In genomic region chr9:107888267-107888850, GRCm38 (mm10) we compare ENCODE assay signal across 8 mouse cellular contexts. TPM values are rescaled to one million over a fixed set of nuclear protein-coding genes. Genes with fewer than 3 reads are reported as not detected.
DNase-seq lines count a peak whose midpoint lies in the region; ATAC-seq and TF ChIP-seq lines count a peak whose summit lies in the region.

No protein-coding gene starts in this region.

- peak overlapping the region; percentile 91 for H3K4me3 ChIP-seq in testis, adult 2 months (ENCODE audit: control insufficient read depth, low read depth, low read length)
- peak overlapping the region; percentile 65 for H3K4me3 ChIP-seq in forebrain, embryonic 10.5 days

- WGBS in forebrain, embryonic 10.5 days, result under 1% methylated on average over 18 of the region's 18 CpGs

- peak overlapping the region; percentile 77 for H3K27ac ChIP-seq in testis, adult 2 months (ENCODE audit: control insufficient read depth, insufficient read depth, low read depth, low read length)
- peak overlapping the region; percentile 74 for H3K27ac ChIP-seq in forebrain, embryonic 10.5 days

- no peaks in the 10 kb centered on the region for H3K27me3 ChIP-seq in testis, adult 2 months (ENCODE audit: control insufficient read depth, insufficient read depth, low read length)
- H3K27me3 ChIP-seq in forebrain, embryonic 10.5 days (ENCODE audit: poor library complexity, severe bottlenecking), result peaks cover 20% of the 10 kb centered on the region

- no peak for TF ChIP-seq POLR2A in testis, adult 2 months (IDR thresholded peaks at IDR 0.05; ENCODE audit: control insufficient read depth, low read depth, low read length)

- H3K36me3 ChIP-seq in testis, adult 2 months (ENCODE audit: control insufficient read depth, insufficient read depth, low read length), result no peaks in the 10 kb centered on the region
- H3K36me3 ChIP-seq in forebrain, embryonic 10.5 days (replicated peaks), result no peaks in the 10 kb centered on the region

- TF ChIP-seq CTCF in testis, adult 2 months (IDR thresholded peaks at IDR 0.05; ENCODE audit: control insufficient read depth, insufficient read depth, insufficient replicate concordance, low read depth, low read length), result no peak

- ATAC-seq in megakaryocyte progenitor cell, adult 5-6 weeks (replicated peaks; ENCODE audit: poor library complexity), result peak; percentile 46

- H3K4me1 ChIP-seq in testis, adult 2 months (ENCODE audit: control insufficient read depth, insufficient read depth, low read length), result peaks cover 8% of the 10 kb centered on the region
- peaks cover 14% of the 10 kb centered on the region for H3K4me1 ChIP-seq in forebrain, embryonic 10.5 days

- no peaks in the 10 kb centered on the region for H3K9me3 ChIP-seq in forebrain, embryonic 10.5 days

- peak; percentile 15 to 33 for DNase-seq in adrenal gland, postnatal 36 days
- no peak for DNase-seq in adrenal gland, adult 18-20 months (ENCODE audit: low spot score in 2 of 2)
- DNase-seq in testis, postnatal 14 days (ENCODE audit: low spot score), result no peak
- DNase-seq in forebrain, embryonic 10.5 days (ENCODE audit: extremely low spot score, low spot score), result no peak
- peak; percentile 54 for DNase-seq in kidney, adult 11 months
- peak; percentile 80 for DNase-seq in yolk sac, embryonic 10.5 days (ENCODE audit: low spot score)

RNA-seq across cellular contexts. Expression of gene Mon1a, which starts 0.4 kb away (rescaled TPM):
- 10 to 100 TPM; 17.7 to 19.8 TPM for total RNA-seq in adrenal gland, postnatal 36 days (2021)
- total RNA-seq in adrenal gland, adult 18-20 months (2021), result 10 to 100 TPM; 18.8 to 21.5 TPM
- polyA plus RNA-seq in testis, adult 2 months (2012; rRNA removed), result 14.1 and 14.9 TPM in 2 replicates
- 12.2 and 12.5 TPM in 2 replicates for polyA plus RNA-seq in forebrain, embryonic 10.5 days (2016; fragmentation: Nextera tagmentation; extraction: Ambion mirVana)
- total RNA-seq in megakaryocyte progenitor cell, adult 5-6 weeks (2015), result 5.3 and 5.9 TPM in 2 replicates
- 16.6 and 18.4 TPM in 2 replicates for total RNA-seq in megakaryocyte progenitor cell, adult 5-6 weeks (2017)

RNA-seq across cellular contexts. Expression of gene Rbm6, which starts 15.3 kb away (rescaled TPM):
- 10 to 100 TPM; 45.6 to 55.8 TPM for total RNA-seq in adrenal gland, postnatal 36 days (2021)
- 10 to 100 TPM; 48.3 to 52.8 TPM for total RNA-seq in adrenal gland, adult 18-20 months (2021)
- 26.8 and 28.1 TPM in 2 replicates for polyA plus RNA-seq in testis, adult 2 months (2012; rRNA removed)
- polyA plus RNA-seq in forebrain, embryonic 10.5 days (2016; fragmentation: Nextera tagmentation; extraction: Ambion mirVana), result 112 and 114 TPM in 2 replicates
- 74.5 and 80.7 TPM in 2 replicates for total RNA-seq in megakaryocyte progenitor cell, adult 5-6 weeks (2015)
- total RNA-seq in megakaryocyte progenitor cell, adult 5-6 weeks (2017), result 131 and 179 TPM in 2 replicates

RNA-seq across cellular contexts. Expression of gene Mst1r, which starts 18.3 kb away (rescaled TPM):
- total RNA-seq in adrenal gland, postnatal 36 days (2021), result 10 to 100 TPM in 1 of 2 experiments, 1 to 10 TPM in 1; 5.2 to 11.9 TPM
- total RNA-seq in adrenal gland, adult 18-20 months (2021), result 10 to 100 TPM; 10.8 to 11.4 TPM
- 4.3 and 4.6 TPM in 2 replicates for polyA plus RNA-seq in testis, adult 2 months (2012; rRNA removed)
- 0.49 and 0.60 TPM in 2 replicates for polyA plus RNA-seq in forebrain, embryonic 10.5 days (2016; fragmentation: Nextera tagmentation; extraction: Ambion mirVana)
- total RNA-seq in megakaryocyte progenitor cell, adult 5-6 weeks (2015), result 0.22 TPM in 1 of 2 replicates, not detected in the other
- total RNA-seq in megakaryocyte progenitor cell, adult 5-6 weeks (2017), result 0.07 TPM in 1 of 2 replicates, not detected in the other

RNA-seq across cellular contexts. Expression of gene Actl11, which starts 39.9 kb away (rescaled TPM):
- not detected for total RNA-seq in adrenal gland, postnatal 36 days (2021)
- total RNA-seq in adrenal gland, adult 18-20 months (2021), result not detected
- 360 and 372 TPM in 2 replicates for polyA plus RNA-seq in testis, adult 2 months (2012; rRNA removed)
- not detected in 2 replicates for polyA plus RNA-seq in forebrain, embryonic 10.5 days (2016; fragmentation: Nextera tagmentation; extraction: Ambion mirVana)
- total RNA-seq in megakaryocyte progenitor cell, adult 5-6 weeks (2015), result 0.05 TPM in 1 of 2 replicates, not detected in the other
- not detected in 2 replicates for total RNA-seq in megakaryocyte progenitor cell, adult 5-6 weeks (2017)

RNA-seq across cellular contexts. Expression of gene Camkv, which starts 47.1 kb away (rescaled TPM):
- 1 to 10 TPM; 2.9 to 3.6 TPM for total RNA-seq in adrenal gland, postnatal 36 days (2021)
- total RNA-seq in adrenal gland, adult 18-20 months (2021), result 1 to 10 TPM; 4.2 to 6.2 TPM
- 6.5 and 6.6 TPM in 2 replicates for polyA plus RNA-seq in testis, adult 2 months (2012; rRNA removed)
- 17.5 and 18.6 TPM in 2 replicates for polyA plus RNA-seq in forebrain, embryonic 10.5 days (2016; fragmentation: Nextera tagmentation; extraction: Ambion mirVana)
- not detected in 2 replicates for total RNA-seq in megakaryocyte progenitor cell, adult 5-6 weeks (2015)
- total RNA-seq in megakaryocyte progenitor cell, adult 5-6 weeks (2017), result 0.20 TPM in 1 of 2 replicates, not detected in the other

Comparison
In these comparisons a context has a peak if more than half of its experiments do, and no peak if none do; other contexts are left out.
1. DNase-seq: peak in adrenal gland, postnatal 36 days (2 of 2), kidney, adult 11 months (single experiment) and yolk sac, embryonic 10.5 days (single experiment); none in adrenal gland, adult 18-20 months (0 of 2), testis, postnatal 14 days (single experiment) and forebrain, embryonic 10.5 days (single experiment).
2. RNA of gene Mst1r, which starts 18.3 kb away (total RNA-seq): 5.2 to 11.9 TPM in adrenal gland, postnatal 36 days and 10.8 to 11.4 TPM in adrenal gland, adult 18-20 months; 0.07 to 0.22 TPM in megakaryocyte progenitor cell, adult 5-6 weeks; every median in the first group is over 4 times any median in the second.